Mouse (Mus musculus) neural tube, embryonic 13.5 days (tissue): ENCODE results near the gene Slc12a7. TPM values are rescaled to one million over a fixed set of nuclear protein-coding genes. Genes with fewer than 3 reads are reported as not detected.
A peak's percentile ranks its signal among the peaks of the same experiment; 100 is the strongest.
"Not testable (repeated sequence)": the region's sequence is repeated elsewhere in the genome, so short reads cannot be mapped to it uniquely, and the experiment has no call there.

Source experiments
- ATAC-seq: fragments of 200-750 bp; cut with Nextera tagmentation; 2 replicates; pipeline ENCODE4 v1.8.0; 2017; ENCODE audit warnings: low read depth, mild to moderate bottlenecking, moderate TSS enrichment, moderate library complexity
- H3K27ac ChIP-seq: fragments of 300-500 bp; sonication (generic); replicated peaks from 2 replicates; pipeline ENCODE4 v1.5.1; 2015; ENCODE audit warnings: moderate library complexity, mild to moderate bottlenecking, inconsistent platforms
- H3K27me3 ChIP-seq: fragments of 300-500 bp; sonication (generic); 2 replicates; pipeline ENCODE4 v1.6.1; 2015; ENCODE audit warnings: mild to moderate bottlenecking, inconsistent platforms
- H3K36me3 ChIP-seq: fragments of 300-500 bp; sonication (generic); 2 replicates; pipeline ENCODE4 v1.6.1; 2015; ENCODE audit warnings: mild to moderate bottlenecking, inconsistent platforms
- H3K4me1 ChIP-seq: fragments of 300-500 bp; sonication (generic); replicated peaks from 2 replicates; pipeline ENCODE4 v1.6.1; 2015; ENCODE audit warnings: inconsistent platforms
- H3K4me2 ChIP-seq: fragments of 300-500 bp; sonication (generic); 2 replicates; pipeline ENCODE4 v1.6.1; 2015; ENCODE audit warnings: inconsistent platforms, mild to moderate bottlenecking, moderate library complexity
- H3K4me3 ChIP-seq: fragments of 300-500 bp; sonication (generic); 2 replicates; pipeline ENCODE4 v1.5.1; 2015; ENCODE audit warnings: mild to moderate bottlenecking, inconsistent platforms
- H3K9ac ChIP-seq: fragments of 300-500 bp; sonication (generic); 2 replicates; pipeline ENCODE4 v1.6.1; 2015; ENCODE audit warnings: moderate library complexity, mild to moderate bottlenecking, inconsistent platforms
- H3K9me3 ChIP-seq: fragments of 300-500 bp; sonication (generic); 2 replicates; pipeline ENCODE4 v1.6.1; 2016; ENCODE audit warnings: inconsistent platforms
- WGBS: fragments of 180-500 bp; shearing (Covaris S2); methylation state at CpG from one replicate; pipeline ENCODE4 v1.1.7; 2015; 5-methylcytosine and 5-hydroxymethylcytosine counted together
- polyA plus RNA-seq: library from polyadenylated mRNA; unstranded; fragments of >200 nt; fragmentation: Nextera tagmentation; extraction: Ambion mirVana; gene quantifications from 2 replicates; pipeline ENCODE4 v1.2.1, GENCODE M21; 2015

Gene Slc12a7
- polyA plus RNA-seq, 1 experiment from 2014 or later = 13.6 TPM

DNA sequence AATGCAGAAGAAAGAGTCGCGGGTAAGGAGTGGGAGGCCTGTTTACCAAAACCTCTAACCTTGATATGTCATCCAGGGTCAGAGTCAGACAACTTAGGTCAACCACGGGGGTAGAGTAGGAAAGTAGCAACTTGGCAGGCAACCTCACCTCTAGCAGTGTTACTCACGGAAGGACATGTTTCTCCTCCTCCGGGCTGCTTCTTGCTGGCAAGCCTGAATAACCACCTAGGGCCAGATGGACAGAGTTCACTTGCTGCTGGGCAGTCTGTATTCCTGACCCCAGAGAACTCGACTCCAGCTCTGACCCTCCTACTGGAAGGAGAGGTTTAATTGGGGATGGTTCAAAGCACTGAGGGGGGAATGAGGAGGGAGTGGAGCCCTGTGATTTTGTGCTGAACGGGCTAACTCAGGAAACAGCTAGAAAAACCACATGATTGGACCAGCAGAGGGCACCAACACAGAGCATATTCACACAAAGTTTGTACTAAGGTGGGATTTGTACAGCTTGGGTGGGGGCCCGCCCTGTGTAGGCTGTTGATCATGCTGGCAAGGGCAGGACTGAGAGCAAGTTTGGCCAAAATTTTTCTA, 9.7 kb upstream of the Slc12a7 start:
- WGBS = 47% methylated on average over 8 of the region's 8 CpGs
- Histone ChIP-seq H3K4me3 (no peak overlapping the region), H3K9me3 (no peaks in the 10 kb centered on the region), H3K36me3 (no peaks in the 10 kb centered on the region), H3K4me1 (peaks cover 6% of the 10 kb centered on the region; the same call in 1 of the 2 replicates), H3K4me2 (no peak overlapping the region), H3K27ac (no peak overlapping the region), H3K27me3 (no peaks in the 10 kb centered on the region), H3K9ac (no peak overlapping the region)
- ATAC-seq = 0 out of 2 replicates have a peak, but pooled peaks have one; percentile 23

DNA sequence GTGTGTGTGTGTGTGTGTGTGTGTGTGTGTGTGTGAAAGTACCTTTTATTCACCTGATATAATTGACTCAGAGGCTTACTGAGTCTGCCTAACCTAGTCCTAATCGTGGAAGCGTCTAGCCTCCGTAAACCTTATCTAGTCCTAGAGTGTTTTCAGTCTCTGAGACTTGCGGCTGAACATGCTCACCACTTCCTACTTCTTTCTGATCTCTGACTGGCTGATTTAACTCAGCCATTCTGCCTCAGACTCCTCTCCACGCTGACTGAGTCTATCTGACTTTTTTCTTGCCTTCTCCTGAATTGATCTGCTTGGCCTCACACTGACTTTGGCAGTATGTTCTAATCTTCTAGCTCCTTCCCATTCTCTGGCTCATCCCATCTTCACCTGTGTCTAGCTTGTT, 7.6 kb upstream of the Slc12a7 start:
- 86% methylated on average over 5 of the region's 5 CpGs for WGBS
- no peak overlapping the region for H3K9ac ChIP-seq
- H3K27me3 ChIP-seq = no peaks in the 10 kb centered on the region
- H3K27ac ChIP-seq = no peak overlapping the region
- ATAC-seq = no peak
- H3K4me2 ChIP-seq = no peak overlapping the region
- H3K4me3 ChIP-seq = no peak overlapping the region
- H3K4me1 ChIP-seq = peaks cover 6% of the 10 kb centered on the region; the same call in 1 of the 2 replicates
- no peaks in the 10 kb centered on the region for H3K36me3 ChIP-seq
- no peaks in the 10 kb centered on the region for H3K9me3 ChIP-seq

DNA sequence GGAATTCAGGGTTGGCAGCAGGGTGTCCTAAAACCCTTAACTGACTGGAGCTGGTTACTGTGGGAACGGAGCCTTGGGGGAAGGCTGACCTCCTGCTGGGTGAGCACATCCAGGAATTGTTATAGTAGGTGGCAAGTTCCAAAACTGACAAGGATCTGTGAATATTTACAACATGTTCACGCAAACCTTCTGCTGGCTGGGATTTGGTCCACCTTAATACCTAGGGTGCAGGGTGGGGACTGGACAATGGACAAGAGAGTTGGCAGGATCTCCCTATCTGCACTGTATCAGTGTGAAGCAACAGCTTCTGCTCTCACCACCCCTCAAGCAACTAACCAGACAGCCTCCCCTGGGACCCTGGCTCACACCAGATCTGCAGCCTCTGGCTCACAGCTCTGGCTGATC, 5.3 kb upstream of the Slc12a7 start:
- no peak overlapping the region for H3K4me3 ChIP-seq
- no peaks in the 10 kb centered on the region for H3K36me3 ChIP-seq
- H3K27ac ChIP-seq = no peak overlapping the region
- H3K4me2 ChIP-seq = no peak overlapping the region
- WGBS = 6% methylated on average over 2 of the region's 2 CpGs
- H3K9me3 ChIP-seq = no peaks in the 10 kb centered on the region
- H3K4me1 ChIP-seq = peaks cover 10% of the 10 kb centered on the region
- H3K9ac ChIP-seq = no peak overlapping the region
- H3K27me3 ChIP-seq = peaks cover 8% of the 10 kb centered on the region
- no peak for ATAC-seq

DNA sequence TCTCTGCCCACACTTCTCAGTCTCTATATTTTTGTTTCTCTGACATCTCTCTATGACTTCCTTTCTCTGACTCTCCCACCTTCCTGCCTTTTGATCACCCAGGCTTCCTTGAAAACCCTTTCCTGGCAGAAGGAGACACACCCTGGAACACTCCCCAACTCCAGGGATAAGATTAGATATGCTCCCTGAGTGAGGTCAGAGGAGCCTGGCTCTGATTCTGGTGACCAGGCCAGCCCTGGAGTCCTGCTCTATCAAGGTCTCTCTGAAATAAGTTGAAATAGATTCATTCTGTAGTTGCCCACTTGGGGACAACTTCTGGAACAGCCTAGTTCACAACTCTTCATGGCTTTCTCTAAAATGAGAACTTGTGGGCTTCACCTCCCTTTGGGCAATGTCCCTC, 4.3 kb upstream of the Slc12a7 start:
- H3K9me3 ChIP-seq = no peaks in the 10 kb centered on the region
- H3K4me2 ChIP-seq = no peak overlapping the region
- H3K4me1 ChIP-seq = peaks cover 17% of the 10 kb centered on the region
- no peak for ATAC-seq
- no peak overlapping the region for H3K27ac ChIP-seq
- no peaks in the 10 kb centered on the region for H3K36me3 ChIP-seq
- H3K4me3 ChIP-seq = no peak overlapping the region
- peaks cover 14% of the 10 kb centered on the region for H3K27me3 ChIP-seq
- H3K9ac ChIP-seq = no peak overlapping the region

DNA sequence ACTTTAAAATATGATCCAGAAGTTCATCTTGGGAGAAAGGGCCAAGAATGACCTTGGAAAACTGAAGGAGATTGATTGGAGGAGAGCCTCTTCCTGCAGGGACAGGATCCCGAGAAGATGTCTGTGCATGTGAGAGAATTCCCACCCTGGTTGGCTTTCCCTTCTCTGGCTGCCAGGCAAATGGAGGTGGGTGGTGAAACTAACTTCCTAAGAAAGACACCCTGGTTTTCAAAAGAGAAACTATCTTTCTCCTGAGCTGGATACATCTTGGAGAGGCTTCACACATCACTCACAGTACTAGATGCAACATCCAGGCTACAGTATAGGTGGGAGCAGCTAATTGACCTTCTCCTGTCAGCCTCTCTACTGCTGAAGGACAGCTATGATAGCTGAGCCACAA, 2.0 kb upstream of the Slc12a7 start:
- H3K27ac ChIP-seq = no peak overlapping the region
- H3K27me3 ChIP-seq = peaks cover 19% of the 10 kb centered on the region
- H3K9ac ChIP-seq = no peak overlapping the region
- no peak for ATAC-seq
- no peak overlapping the region for H3K4me2 ChIP-seq
- no peak overlapping the region for H3K4me3 ChIP-seq
- H3K36me3 ChIP-seq = no peaks in the 10 kb centered on the region
- 64% methylated on average over 1 of the region's 1 CpGs for WGBS
- H3K4me1 ChIP-seq = peaks cover 17% of the 10 kb centered on the region
- no peaks in the 10 kb centered on the region for H3K9me3 ChIP-seq

DNA sequence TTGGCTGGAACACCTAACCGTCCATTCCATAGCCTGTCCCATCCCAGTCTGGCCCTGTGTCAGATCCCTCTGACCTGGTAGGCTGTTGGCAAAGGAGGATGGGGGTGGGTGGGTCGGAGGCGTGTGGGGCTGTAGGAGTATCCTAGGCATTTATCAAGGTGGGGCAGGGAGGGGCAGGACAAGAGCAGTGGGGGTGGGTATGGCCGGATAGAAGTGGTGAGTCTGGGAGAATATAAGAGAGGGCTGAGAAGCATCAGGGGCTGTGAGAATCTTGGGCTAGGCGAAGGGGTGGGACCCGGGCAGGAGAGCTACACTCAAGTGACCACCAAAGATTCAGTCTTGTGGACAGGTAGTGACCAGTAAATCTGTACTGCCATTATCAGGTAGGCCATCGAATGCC, 659 bp upstream of the Slc12a7 start:
- H3K9ac ChIP-seq = 0 out of 2 replicates have a peak overlapping the region, but pooled peaks have one; percentile 59
- ATAC-seq = peak; percentile 16; the same call in 1 of the 2 replicates
- no peak overlapping the region for H3K27ac ChIP-seq
- H3K27me3 ChIP-seq = peaks cover 19% of the 10 kb centered on the region
- no peaks in the 10 kb centered on the region for H3K36me3 ChIP-seq
- no peaks in the 10 kb centered on the region for H3K9me3 ChIP-seq
- H3K4me2 ChIP-seq = peak overlapping the region; percentile 65
- WGBS = 65% methylated on average over 7 of the region's 7 CpGs
- H3K4me3 ChIP-seq = peak overlapping the region; percentile 40
- H3K4me1 ChIP-seq = peaks cover 14% of the 10 kb centered on the region

DNA sequence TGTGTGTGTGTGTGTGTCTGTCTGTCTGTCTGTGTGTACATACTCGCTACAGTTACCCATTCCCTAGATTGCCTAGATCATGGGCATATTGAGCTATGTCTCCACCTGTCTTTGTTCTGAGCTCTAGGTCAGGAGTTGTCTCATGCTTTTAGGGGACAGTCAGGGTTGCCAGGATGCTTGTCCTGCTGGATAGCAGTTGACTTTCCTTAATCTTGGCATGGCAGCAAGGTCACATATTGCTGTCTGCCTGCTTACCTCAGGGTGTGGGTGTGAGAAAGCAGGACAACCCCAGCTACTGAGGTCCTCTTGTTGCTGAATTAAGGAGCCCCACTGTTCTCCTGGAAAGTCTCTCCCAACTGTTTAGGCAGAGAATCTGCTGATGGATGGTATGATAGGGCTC, 1.5 kb downstream of the Slc12a7 start:
- H3K27me3 ChIP-seq = peaks cover 19% of the 10 kb centered on the region
- H3K36me3 ChIP-seq = no peaks in the 10 kb centered on the region
- H3K9me3 ChIP-seq = no peaks in the 10 kb centered on the region
- 86% methylated on average over 1 of the region's 1 CpGs for WGBS
- no peak overlapping the region for H3K4me3 ChIP-seq
- H3K27ac ChIP-seq = no peak overlapping the region
- H3K4me1 ChIP-seq = peaks cover 11% of the 10 kb centered on the region
- no peak for ATAC-seq
- no peak overlapping the region for H3K9ac ChIP-seq
- H3K4me2 ChIP-seq = no peak overlapping the region

DNA sequence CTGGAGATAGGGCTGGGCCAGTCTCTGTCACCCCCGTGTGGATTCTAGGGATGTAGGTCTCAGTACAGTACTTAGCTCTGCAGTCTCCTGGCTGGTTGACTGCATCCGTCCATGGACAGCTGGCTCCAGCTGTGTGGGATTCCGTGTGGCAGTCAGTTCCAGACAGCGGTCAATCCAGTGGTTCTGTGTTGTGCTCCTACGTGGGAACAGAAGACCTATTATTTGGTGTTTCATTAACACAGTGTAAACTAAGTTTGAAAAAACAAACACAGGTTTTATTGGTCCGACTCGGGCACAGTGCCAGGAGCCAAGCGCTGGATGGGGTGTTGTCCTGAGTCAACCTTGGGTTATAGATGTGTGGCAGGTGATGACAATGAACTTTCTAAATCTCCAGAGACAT, 2.4 kb downstream of the Slc12a7 start:
- Histone ChIP-seq H3K4me2 (no peak overlapping the region), H3K4me1 (peaks cover 11% of the 10 kb centered on the region), H3K9me3 (no peaks in the 10 kb centered on the region), H3K36me3 (no peaks in the 10 kb centered on the region), H3K27me3 (peaks cover 19% of the 10 kb centered on the region), H3K27ac (no peak overlapping the region), H3K9ac (no peak overlapping the region), H3K4me3 (no peak overlapping the region)
- ATAC-seq = no peak
- WGBS = 83% methylated on average over 8 of the region's 8 CpGs

DNA sequence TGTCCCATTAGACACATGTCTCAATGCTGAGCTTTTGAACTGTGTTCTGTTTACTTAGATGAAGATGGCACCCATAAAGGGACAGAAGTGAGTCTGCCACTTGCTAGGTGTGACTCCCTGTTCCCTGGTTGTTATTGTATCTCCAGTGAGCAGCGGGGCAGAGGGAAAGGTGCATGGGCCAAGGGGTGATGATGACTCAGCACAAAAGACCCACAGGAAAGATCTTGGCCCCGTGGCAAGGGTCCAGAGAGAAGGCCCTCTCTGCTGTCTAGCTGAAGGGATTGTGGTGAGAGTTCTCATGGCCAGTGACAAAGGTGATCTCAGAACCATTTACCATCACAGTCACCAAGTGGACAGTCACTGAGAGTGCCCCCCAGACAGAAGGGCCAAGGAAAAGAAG, 3.0 kb downstream of the Slc12a7 start:
- Histone ChIP-seq H3K27me3 (peaks cover 19% of the 10 kb centered on the region), H3K9me3 (no peaks in the 10 kb centered on the region), H3K36me3 (no peaks in the 10 kb centered on the region), H3K27ac (no peak overlapping the region), H3K4me2 (no peak overlapping the region), H3K4me3 (no peak overlapping the region), H3K9ac (no peak overlapping the region), H3K4me1 (peaks cover 11% of the 10 kb centered on the region)
- ATAC-seq = no peak
- WGBS = 67% methylated on average over 2 of the region's 2 CpGs

DNA sequence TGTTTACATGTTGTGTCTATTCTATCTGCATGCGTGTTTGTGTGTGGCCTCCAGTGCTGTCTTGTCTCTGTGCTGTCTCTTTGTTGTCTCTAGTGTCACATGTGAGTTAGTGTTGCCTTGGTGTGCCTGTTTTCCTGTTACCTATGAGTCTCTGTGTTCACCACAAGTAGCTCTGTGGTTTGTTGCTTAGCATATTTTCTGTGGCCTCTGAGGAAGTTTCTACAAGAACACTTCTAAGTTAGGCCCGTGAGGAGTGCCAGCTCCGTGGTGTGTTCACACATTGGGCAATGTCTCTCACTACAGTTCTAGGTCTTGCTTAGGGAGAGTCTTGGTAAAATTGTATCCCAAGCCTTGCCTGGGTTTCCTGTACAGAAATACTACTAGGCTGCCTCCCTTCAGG, 4.0 kb downstream of the Slc12a7 start:
- ATAC-seq = no peak
- WGBS = 92% methylated on average over 3 of the region's 3 CpGs

DNA sequence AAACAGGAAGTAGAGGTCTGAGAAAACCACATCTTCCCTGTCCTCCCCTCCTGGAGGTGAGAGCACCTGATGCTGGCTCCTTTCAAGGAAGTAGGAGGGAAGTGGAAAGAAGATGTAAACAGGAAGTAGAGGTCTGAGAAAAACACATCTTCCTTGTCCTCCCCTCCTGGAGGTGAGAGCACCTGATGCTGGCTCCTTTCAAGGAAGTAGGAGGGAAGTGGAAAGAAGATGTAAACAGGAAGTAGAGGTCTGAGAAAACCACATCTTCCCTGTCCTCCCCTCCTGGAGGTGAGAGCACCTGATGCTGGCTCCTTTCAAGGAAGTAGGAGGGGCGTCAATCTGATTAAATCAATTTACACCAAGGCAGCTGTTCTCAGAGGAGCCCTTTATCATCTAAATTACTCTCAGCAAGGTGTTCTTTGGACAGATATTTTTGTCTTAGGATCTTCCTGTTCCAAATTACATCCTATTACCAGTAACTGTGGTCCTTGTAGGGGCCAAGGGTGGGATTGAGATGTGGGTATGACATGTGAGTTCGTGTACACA, 7.6 kb downstream of the Slc12a7 start:
- not testable (repeated sequence) for ATAC-seq, H3K9me3 ChIP-seq, H3K9ac ChIP-seq, H3K27me3 ChIP-seq, H3K4me2 ChIP-seq, H3K36me3 ChIP-seq, H3K4me3 ChIP-seq, H3K27ac ChIP-seq
- H3K4me1 ChIP-seq = peaks cover 12% of the 10 kb centered on the region
- 61% methylated on average over 2 of the region's 2 CpGs for WGBS

More for the DNA sequence above, 4.0 kb downstream of the Slc12a7 start:
- Histone ChIP-seq H3K4me2 (no peak overlapping the region), H3K27ac (no peak overlapping the region), H3K4me3 (no peak overlapping the region), H3K36me3 (no peaks in the 10 kb centered on the region), H3K9me3 (no peaks in the 10 kb centered on the region), H3K9ac (no peak overlapping the region), H3K4me1 (peaks cover 11% of the 10 kb centered on the region), H3K27me3 (peaks cover 18% of the 10 kb centered on the region)

DNA sequence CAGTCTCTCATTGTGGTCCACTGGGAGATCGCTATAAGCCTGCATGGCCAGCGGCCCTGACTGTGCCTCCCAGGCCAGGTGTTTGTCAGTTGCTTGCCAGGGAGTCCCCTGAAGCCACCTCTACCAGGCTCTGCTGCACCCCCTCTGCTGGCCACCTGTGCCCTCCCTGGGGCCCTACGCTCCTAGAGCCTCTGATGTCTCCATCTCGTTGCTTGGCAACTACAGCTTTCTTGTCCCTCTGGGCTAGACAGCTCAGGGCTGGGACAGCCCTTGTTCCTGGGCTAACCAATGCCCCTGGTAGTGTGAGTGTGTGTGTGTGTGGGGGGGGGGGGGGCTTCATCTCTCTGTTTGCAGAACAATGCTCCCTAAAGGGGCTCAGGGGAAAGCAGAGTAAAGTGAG, 10.1 kb downstream of the Slc12a7 start:
- no peaks in the 10 kb centered on the region for H3K27me3 ChIP-seq
- no peak overlapping the region for H3K4me2 ChIP-seq
- 30% methylated on average over 4 of the region's 4 CpGs for WGBS
- H3K36me3 ChIP-seq = no peaks in the 10 kb centered on the region
- no peak overlapping the region for H3K4me3 ChIP-seq
- ATAC-seq = peak; percentile 73
- no peaks in the 10 kb centered on the region for H3K9me3 ChIP-seq
- H3K27ac ChIP-seq = no peak overlapping the region
- no peak overlapping the region for H3K9ac ChIP-seq
- peaks cover 12% of the 10 kb centered on the region for H3K4me1 ChIP-seq

DNA sequence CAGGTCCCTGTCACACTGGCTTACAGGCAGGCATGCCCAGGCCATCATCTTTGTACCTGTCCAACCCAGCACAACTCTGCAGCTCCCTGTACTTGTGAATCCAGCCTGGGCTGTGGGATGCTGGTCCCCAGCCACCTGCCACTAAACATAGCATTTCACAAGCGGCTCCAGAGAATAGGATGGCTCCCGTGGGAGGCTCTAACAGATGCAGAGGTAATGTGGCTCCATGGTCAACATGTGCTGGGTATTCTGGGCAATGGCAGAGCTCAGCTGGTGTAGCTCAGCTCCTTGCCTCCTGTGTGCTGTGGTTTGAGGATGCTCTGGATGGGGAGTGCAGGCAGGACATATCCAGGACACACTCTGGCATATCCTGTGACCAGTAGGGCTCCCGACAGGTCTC, 10.8 kb downstream of the Slc12a7 start:
- 60% methylated on average over 3 of the region's 3 CpGs for WGBS
- no peak overlapping the region for H3K9ac ChIP-seq
- no peaks in the 10 kb centered on the region for H3K27me3 ChIP-seq

More for the DNA sequence above, 10.8 kb downstream of the Slc12a7 start:
- H3K4me3 ChIP-seq = no peak overlapping the region
- peaks cover 12% of the 10 kb centered on the region for H3K4me1 ChIP-seq
- no peaks in the 10 kb centered on the region for H3K9me3 ChIP-seq
- peak; percentile 41; the same call in 1 of the 2 replicates for ATAC-seq
- H3K4me2 ChIP-seq = no peak overlapping the region
- H3K27ac ChIP-seq = no peak overlapping the region
- H3K36me3 ChIP-seq = no peaks in the 10 kb centered on the region
